Mouse (Mus musculus): Measurements from ENCODE around the gene Tenm3.
"Not testable (repeated sequence)": the region's sequence is repeated elsewhere in the genome, so short reads cannot be mapped to it uniquely, and the experiment has no call there.

DNA sequence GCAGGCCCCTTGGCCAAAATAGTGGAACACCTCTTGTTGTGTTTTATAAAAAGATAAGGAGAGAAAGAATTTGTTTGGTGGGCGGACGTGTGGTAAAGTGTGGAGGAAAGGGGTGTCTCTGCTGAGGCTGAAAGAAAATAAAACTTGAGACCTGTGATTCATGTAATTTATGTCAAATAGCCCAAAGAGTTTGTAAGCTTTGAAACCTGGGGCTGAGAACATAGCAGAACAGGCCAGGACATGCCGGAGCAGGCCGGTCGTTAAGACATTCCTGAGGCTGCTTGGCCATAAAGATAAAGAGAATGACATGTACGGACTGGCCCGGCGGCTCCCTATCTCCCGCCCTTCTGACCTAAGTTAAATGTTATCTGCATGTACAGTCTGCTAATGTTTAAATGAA is 663.6 kb downstream of the Tenm3 start:
- TF ChIP-seq SMC3 (IDR thresholded peaks at IDR 0.05; ENCODE audit: low read depth, low read length); IRF4 (IDR thresholded peaks at IDR 0.05; ENCODE audit: low read depth, low read length); EP300 (IDR thresholded peaks at IDR 0.05; ENCODE audit: low read length); ZMIZ1 (IDR thresholded peaks at IDR 0.05; ENCODE audit: low read depth, low read length); POLR2A (IDR thresholded peaks at IDR 0.05; ENCODE audit: low read depth, low read length); CTCF (conservative IDR thresholded peaks at IDR 0.05 in 1 of 2, IDR thresholded peaks at IDR 0.05 in 1 of 2; ENCODE audit: low read depth in 2 of 2, low read length in 2 of 2); CHD1 (IDR thresholded peaks at IDR 0.05; ENCODE audit: low read depth, low read length); TBP (conservative IDR thresholded peaks at IDR 0.05; ENCODE audit: low read depth, low read length); ZC3H11A (IDR thresholded peaks at IDR 0.05; ENCODE audit: low read depth, low read length): not testable (repeated sequence)

Data from CH12.LX (cell line).